In the genomic region with DNA sequence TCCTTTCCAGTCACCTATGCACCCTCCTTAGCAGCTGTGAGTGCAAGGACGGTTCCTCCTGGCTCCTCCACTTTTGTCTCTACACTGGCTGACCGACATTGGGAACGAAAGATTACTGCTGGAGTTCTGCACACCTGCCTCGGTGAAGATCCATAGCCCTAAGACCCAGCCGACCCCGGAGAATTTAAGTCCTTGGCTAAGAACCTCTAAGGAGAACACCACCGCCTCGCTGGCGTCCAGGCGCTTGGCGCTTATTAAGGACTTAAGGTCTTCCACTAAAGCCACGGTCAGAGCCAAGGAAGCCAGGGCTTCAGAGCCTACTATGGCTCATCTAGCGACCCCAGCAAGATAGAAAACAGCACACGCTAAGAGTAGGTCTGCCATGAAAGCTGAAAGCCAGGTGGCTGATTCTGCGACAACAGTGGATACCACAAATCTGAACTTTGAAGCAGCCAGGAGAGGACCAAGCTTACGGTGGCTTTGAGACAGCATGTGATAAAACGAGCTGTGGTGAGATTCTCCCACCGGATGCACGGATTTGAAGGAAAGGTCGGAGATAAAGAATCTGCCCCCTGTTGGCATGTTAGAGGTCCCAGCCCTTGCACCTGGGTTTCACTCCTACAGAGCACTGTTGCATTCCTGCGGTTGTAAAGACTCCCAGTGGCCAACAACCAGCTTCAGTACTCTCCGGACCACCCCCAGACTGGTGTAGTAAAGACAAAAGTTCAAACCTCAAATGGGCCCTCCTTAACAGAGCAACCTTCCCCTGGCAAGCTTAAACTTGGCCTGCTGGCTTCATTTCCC, we compare ENCODE assay signal across 20 mouse cellular contexts. TPM values are rescaled to one million over a fixed set of nuclear protein-coding genes. Genes with fewer than 3 reads are reported as not detected.
DNase-seq lines count a peak whose midpoint lies in the region; ATAC-seq and TF ChIP-seq lines count a peak whose summit lies in the region.
"Had no signal": no experiment of that assay in that cellular context is flagged by ENCODE, and none has a peak within 500 bp of the region (broad histone marks: within the 10 kb centered on the region; RNA-seq: fewer than 3 reads in every experiment).

No protein-coding gene starts in this region.

- no peak overlapping the region for H3K4me2 ChIP-seq in forebrain, postnatal 0 days (ENCODE audit: low read depth)
- no peak overlapping the region for H3K4me2 ChIP-seq in forebrain, embryonic 14.5 days (ENCODE audit: low read length)
- no peak overlapping the region for H3K4me2 ChIP-seq in lung, embryonic 14.5 days
- peak overlapping the region; percentile 85; the same call in 1 of the 2 replicates for H3K4me2 ChIP-seq in limb, embryonic 11.5 days (ENCODE audit: low read depth, severe bottlenecking)

- no peaks in the 10 kb centered on the region for H3K9me3 ChIP-seq in forebrain, postnatal 0 days (ENCODE audit: low read length)
- no peaks in the 10 kb centered on the region for H3K9me3 ChIP-seq in forebrain, embryonic 14.5 days (replicated peaks; ENCODE audit: control insufficient read depth, low read length)
- H3K9me3 ChIP-seq in lung, embryonic 14.5 days (ENCODE audit: low read depth, low read length), result no peaks in the 10 kb centered on the region
- no peaks in the 10 kb centered on the region for H3K9me3 ChIP-seq in limb, embryonic 11.5 days (ENCODE audit: control insufficient read depth, low read length)

- no peak overlapping the region for H3K4me3 ChIP-seq in forebrain, postnatal 0 days (ENCODE audit: low read depth, low read length)
- H3K4me3 ChIP-seq in forebrain, embryonic 14.5 days (ENCODE audit: low read depth, low read length), result no peak overlapping the region
- H3K4me3 ChIP-seq in lung, embryonic 14.5 days (ENCODE audit: low read depth, low read length), result no peak overlapping the region
- H3K4me3 ChIP-seq in limb, embryonic 11.5 days (ENCODE audit: low read depth, low read length), result peak overlapping the region; percentile 62; the same call in 1 of the 2 replicates

- no peaks in the 10 kb centered on the region for H3K36me3 ChIP-seq in forebrain, postnatal 0 days (ENCODE audit: insufficient read depth)
- H3K36me3 ChIP-seq in forebrain, embryonic 14.5 days (ENCODE audit: control insufficient read depth, insufficient read depth, low read length), result no peaks in the 10 kb centered on the region
- H3K36me3 ChIP-seq in lung, embryonic 14.5 days (ENCODE audit: insufficient read depth), result no peaks in the 10 kb centered on the region
- H3K36me3 ChIP-seq in limb, embryonic 11.5 days (ENCODE audit: control insufficient read depth, insufficient read depth, low read length), result no peaks in the 10 kb centered on the region

- ATAC-seq in forebrain, postnatal 0 days, result no peak
- ATAC-seq in forebrain, embryonic 14.5 days, result no peak
- no peak for ATAC-seq in lung, embryonic 14.5 days (ENCODE audit: insufficient read depth)
- ATAC-seq in limb, embryonic 11.5 days (ENCODE audit: insufficient number of reproducible peaks, low FRiP score, low TSS enrichment, low read depth), result no peak

- no peak overlapping the region for H3K9ac ChIP-seq in forebrain, postnatal 0 days
- no peak overlapping the region for H3K9ac ChIP-seq in forebrain, embryonic 14.5 days (ENCODE audit: low read length)
- no peak overlapping the region for H3K9ac ChIP-seq in lung, embryonic 14.5 days
- H3K9ac ChIP-seq in limb, embryonic 11.5 days (ENCODE audit: low read length), result no peak overlapping the region

- TF ChIP-seq CTCF in forebrain, postnatal 0 days (IDR thresholded peaks at IDR 0.05; ENCODE audit: low read depth), result no peak
- no peak for TF ChIP-seq CTCF in lung, embryonic 14.5 days (IDR thresholded peaks at IDR 0.05; ENCODE audit: low read depth)

- WGBS in forebrain, postnatal 0 days, result 7% methylated on average over 22 of the region's 22 CpGs
- 3% methylated on average over 22 of the region's 22 CpGs for WGBS in forebrain, embryonic 14.5 days
- 6% methylated on average over 22 of the region's 22 CpGs for WGBS in lung, embryonic 14.5 days
- WGBS in limb, embryonic 11.5 days, result 6% methylated on average over 22 of the region's 22 CpGs

- no peak overlapping the region for H3K27ac ChIP-seq in forebrain, postnatal 0 days (ENCODE audit: low read depth, low read length)
- no peak overlapping the region for H3K27ac ChIP-seq in forebrain, embryonic 14.5 days (ENCODE audit: low read depth, low read length)
- H3K27ac ChIP-seq in lung, embryonic 14.5 days (ENCODE audit: low read depth), result no peak overlapping the region
- no peak overlapping the region for H3K27ac ChIP-seq in limb, embryonic 11.5 days (replicated peaks; ENCODE audit: low read depth, low read length)

- peak; percentile 50 for DNase-seq in forebrain, postnatal 0 days
- no peak for DNase-seq in forebrain, embryonic 14.5 days (ENCODE audit: low spot score)
- peak; percentile 23 for DNase-seq in lung, embryonic 14.5 days
- no peak for DNase-seq in lung, postnatal 10 days
- peak; percentile 46 for DNase-seq in ZHBTc4 (ENCODE audit: low read depth, low spot score)
- peak; percentile 56 for DNase-seq in limb, embryonic 11.5 days (ENCODE audit: low spot score)
- no peak for DNase-seq in right cerebral cortex, postnatal 10 days (ENCODE audit: low spot score in 2 of 2)
- DNase-seq in spleen, adult 12 weeks (ENCODE audit: low spot score), result no peak
- DNase-seq: cerebellum, adult 11-12 months; kidney, adult 8-10 months; lung, adult 18-20 months; right cerebral cortex, postnatal 14 days had no signal

- peaks cover 6% of the 10 kb centered on the region; the same call in 1 of the 2 replicates for H3K4me1 ChIP-seq in forebrain, postnatal 0 days (ENCODE audit: insufficient read depth)
- peaks cover 8% of the 10 kb centered on the region for H3K4me1 ChIP-seq in forebrain, embryonic 14.5 days (ENCODE audit: control insufficient read depth, insufficient read depth, low read length)
- H3K4me1 ChIP-seq in lung, embryonic 14.5 days (ENCODE audit: insufficient read depth), result no peaks in the 10 kb centered on the region
- H3K4me1 ChIP-seq in limb, embryonic 11.5 days (ENCODE audit: control insufficient read depth, insufficient read depth, low read length), result peaks cover 40% of the 10 kb centered on the region

- peaks cover 64% of the 10 kb centered on the region for H3K27me3 ChIP-seq in forebrain, postnatal 0 days (ENCODE audit: insufficient read depth, low read length)
- peaks cover 60% of the 10 kb centered on the region for H3K27me3 ChIP-seq in forebrain, embryonic 14.5 days (replicated peaks; ENCODE audit: control insufficient read depth, insufficient read depth, low read length)
- peaks cover 91% of the 10 kb centered on the region for H3K27me3 ChIP-seq in lung, embryonic 14.5 days (ENCODE audit: insufficient read depth, low read length)
- peaks cover 27% of the 10 kb centered on the region for H3K27me3 ChIP-seq in limb, embryonic 11.5 days (ENCODE audit: control insufficient read depth, insufficient read depth, low read length)

RNA-seq across cellular contexts. Expression of a gene that starts 3.0 kb away (rescaled TPM):
- total RNA-seq in forebrain, postnatal 0 days (2014; rRNA removed), result 2.2 and 3.3 TPM in 2 replicates
- 3.7 and 5.2 TPM in 2 replicates for polyA plus RNA-seq in forebrain, postnatal 0 days (2015; fragmentation: Nextera tagmentation; extraction: Ambion mirVana)
- 2.4 and 2.6 TPM in 2 replicates for polyA plus RNA-seq in forebrain, embryonic 14.5 days (2014; fragmentation: Nextera tagmentation; extraction: Ambion mirVana)
- polyA plus RNA-seq in lung, embryonic 14.5 days (2014; fragmentation: Nextera tagmentation; extraction: Ambion mirVana), result 0.23 TPM in 1 of 2 replicates, not detected in the other
- polyA plus RNA-seq in limb, embryonic 11.5 days (2014; fragmentation: Nextera tagmentation; extraction: Ambion mirVana), result 19.9 and 20.2 TPM in 2 replicates
- total RNA-seq: heart, postnatal 25 days; megakaryocyte progenitor cell, adult 5-6 weeks had no signal
- polyA plus RNA-seq: C2C12; gonadal fat pad, adult 2 months had no signal

RNA-seq across cellular contexts. Expression of a gene that starts 33.3 kb away (rescaled TPM):
- total RNA-seq in forebrain, postnatal 0 days (2014; rRNA removed), result not detected in 2 replicates
- not detected in 2 replicates for polyA plus RNA-seq in forebrain, postnatal 0 days (2015; fragmentation: Nextera tagmentation; extraction: Ambion mirVana)
- polyA plus RNA-seq in forebrain, embryonic 14.5 days (2014; fragmentation: Nextera tagmentation; extraction: Ambion mirVana), result not detected in 2 replicates
- polyA plus RNA-seq in lung, embryonic 14.5 days (2014; fragmentation: Nextera tagmentation; extraction: Ambion mirVana), result not detected in 2 replicates
- polyA plus RNA-seq in limb, embryonic 11.5 days (2014; fragmentation: Nextera tagmentation; extraction: Ambion mirVana), result not detected in 2 replicates
- total RNA-seq: heart, postnatal 25 days; layer of hippocampus, postnatal 10 days; left cerebral cortex, postnatal 36 days; megakaryocyte progenitor cell, adult 5-6 weeks had no signal
- polyA plus RNA-seq: C2C12; cortical plate, adult 2 months; frontal cortex, adult 2 months; gonadal fat pad, adult 2 months had no signal

RNA-seq across cellular contexts. Expression of a gene that starts 33.7 kb away (rescaled TPM):
- 115 and 135 TPM in 2 replicates for total RNA-seq in forebrain, postnatal 0 days (2014; rRNA removed)
- polyA plus RNA-seq in forebrain, postnatal 0 days (2015; fragmentation: Nextera tagmentation; extraction: Ambion mirVana), result 92.6 and 108 TPM in 2 replicates
- polyA plus RNA-seq in forebrain, embryonic 14.5 days (2014; fragmentation: Nextera tagmentation; extraction: Ambion mirVana), result 134 and 141 TPM in 2 replicates
- polyA plus RNA-seq in lung, embryonic 14.5 days (2014; fragmentation: Nextera tagmentation; extraction: Ambion mirVana), result 61.1 and 63.4 TPM in 2 replicates
- 76.1 and 78.4 TPM in 2 replicates for polyA plus RNA-seq in limb, embryonic 11.5 days (2014; fragmentation: Nextera tagmentation; extraction: Ambion mirVana)

RNA-seq across cellular contexts. Expression of a gene that starts 42.9 kb away (rescaled TPM):
- 0.23 TPM in 1 of 2 replicates, not detected in the other for total RNA-seq in forebrain, postnatal 0 days (2014; rRNA removed)
- polyA plus RNA-seq in forebrain, postnatal 0 days (2015; fragmentation: Nextera tagmentation; extraction: Ambion mirVana), result not detected in 2 replicates
- not detected in 2 replicates for polyA plus RNA-seq in forebrain, embryonic 14.5 days (2014; fragmentation: Nextera tagmentation; extraction: Ambion mirVana)
- polyA plus RNA-seq in lung, embryonic 14.5 days (2014; fragmentation: Nextera tagmentation; extraction: Ambion mirVana), result not detected in 2 replicates
- polyA plus RNA-seq in limb, embryonic 11.5 days (2014; fragmentation: Nextera tagmentation; extraction: Ambion mirVana), result 0.17 and 0.23 TPM in 2 replicates
- total RNA-seq: heart, postnatal 25 days; layer of hippocampus, postnatal 10 days; left cerebral cortex, postnatal 36 days; megakaryocyte progenitor cell, adult 5-6 weeks had no signal
- polyA plus RNA-seq: C2C12; cortical plate, adult 2 months had no signal

Comparison
In these comparisons a context has a peak if more than half of its experiments do, and no peak if none do; other contexts are left out.
1. DNase-seq: peak in forebrain, postnatal 0 days (single experiment), lung, embryonic 14.5 days (single experiment), ZHBTc4 (single experiment) and limb, embryonic 11.5 days (single experiment); none in forebrain, embryonic 14.5 days (single experiment), lung, postnatal 10 days (single experiment), right cerebral cortex, postnatal 10 days (0 of 2) and spleen, adult 12 weeks (single experiment).